Mouse (Mus musculus) intestine, postnatal 0 days (tissue): ENCODE measurements around the gene Dnm3. TPM values are rescaled to one million over a fixed set of nuclear protein-coding genes. Genes with fewer than 3 reads are reported as not detected.
A peak's percentile ranks its signal among the peaks of the same experiment; 100 is the strongest.

Experiments used
- ATAC-seq: fragments of 200-750 bp; cut with Nextera tagmentation; 2 replicates; pipeline ENCODE4 v1.8.0; 2017; ENCODE audit warnings: mild to moderate bottlenecking, moderate TSS enrichment, moderate library complexity
- H3K27ac ChIP-seq: fragments of 300-500 bp; sonication (generic); 2 replicates; pipeline ENCODE4 v1.5.1; 2014; ENCODE audit warnings: mild to moderate bottlenecking, low read depth, low read length, moderate library complexity
- H3K27me3 ChIP-seq: fragments of 300-500 bp; sonication (generic); replicated peaks from 2 replicates; pipeline ENCODE4 v1.6.1; 2014; ENCODE audit warnings: low read length, mixed read lengths; ENCODE audit not compliant: control insufficient read depth, insufficient read depth
- H3K36me3 ChIP-seq: fragments of 300-500 bp; sonication (generic); 2 replicates; pipeline ENCODE4 v1.6.1; 2014; ENCODE audit warnings: mild to moderate bottlenecking, moderate library complexity; ENCODE audit not compliant: control insufficient read depth, insufficient read depth
- H3K4me1 ChIP-seq: fragments of 300-500 bp; sonication (generic); replicated peaks from 2 replicates; pipeline ENCODE4 v1.6.1; 2014; ENCODE audit warnings: antibody characterized with exemption, low read length, mixed read lengths; ENCODE audit not compliant: control insufficient read depth, insufficient read depth
- H3K4me2 ChIP-seq: fragments of 300-500 bp; sonication (generic); replicated peaks from 2 replicates; pipeline ENCODE4 v1.6.1; 2014; ENCODE audit warnings: low read depth, mild to moderate bottlenecking, moderate library complexity
- H3K4me3 ChIP-seq: fragments of 300-500 bp; sonication (generic); 2 replicates; pipeline ENCODE4 v1.5.1; 2014; ENCODE audit warnings: low read depth, low read length
- H3K9ac ChIP-seq: fragments of 300-500 bp; sonication (generic); 2 replicates; pipeline ENCODE4 v1.6.1; 2014; ENCODE audit warnings: mild to moderate bottlenecking, low read depth, low read length
- H3K9me3 ChIP-seq: fragments of 300-500 bp; sonication (generic); 2 replicates; pipeline ENCODE4 v1.6.1; 2016; ENCODE audit warnings: mixed run types; ENCODE audit not compliant: control insufficient read depth
- CTCF ChIP-seq: sonication (generic); IDR thresholded peaks from 2 replicates; pipeline ENCODE4 v1.5.1; 2016; ENCODE audit warnings: low read depth, mild to moderate bottlenecking, control low read depth, antibody characterized with exemption, moderate library complexity
- WGBS: fragments of 180-500 bp; shearing (Covaris S2); extraction: QIAGEN DNeasy Blood & Tissue Kit; methylation state at CpG from one replicate; pipeline ENCODE4 v1.1.7; 2014; 5-methylcytosine and 5-hydroxymethylcytosine counted together
- polyA plus RNA-seq: library from polyadenylated mRNA; unstranded; fragments of >200 nt; fragmentation: Nextera tagmentation; extraction: Ambion mirVana; gene quantifications from 2 replicates; pipeline ENCODE4 v1.2.1, GENCODE M21; 2015

Gene Dnm3
- polyA plus RNA-seq, 1 experiment from 2014 or later: 5.6 TPM

GRCm38 (mm10) chr1:162051710-162052109 lies 426.1 kb downstream of the Dnm3 start:
- H3K9me3 ChIP-seq: no peaks in the 10 kb centered on the region
- H3K27me3 ChIP-seq: no peaks in the 10 kb centered on the region
- TF ChIP-seq CTCF: no peak
- H3K4me2 ChIP-seq: no peak overlapping the region
- no peak overlapping the region for H3K4me3 ChIP-seq
- H3K36me3 ChIP-seq: no peaks in the 10 kb centered on the region
- no peak overlapping the region for H3K27ac ChIP-seq
- WGBS: 91% methylated on average over 4 of the region's 4 CpGs
- no peak for ATAC-seq
- no peak overlapping the region for H3K9ac ChIP-seq
- H3K4me1 ChIP-seq: no peaks in the 10 kb centered on the region

GRCm38 (mm10) chr1:162047673-162048072 lies 430.2 kb downstream of the Dnm3 start:
- ATAC-seq: no peak
- H3K4me1 ChIP-seq: no peaks in the 10 kb centered on the region

GRCm38 (mm10) chr1:162043788-162044717 lies 433.8 kb downstream of the Dnm3 start:
- H3K9me3 ChIP-seq: no peaks in the 10 kb centered on the region
- no peak overlapping the region for H3K4me3 ChIP-seq
- H3K4me2 ChIP-seq: no peak overlapping the region
- ATAC-seq: no peak
- no peak for TF ChIP-seq CTCF
- no peaks in the 10 kb centered on the region for H3K36me3 ChIP-seq
- H3K27me3 ChIP-seq: no peaks in the 10 kb centered on the region
- WGBS: 61% methylated on average over 8 of the region's 8 CpGs
- H3K4me1 ChIP-seq: no peaks in the 10 kb centered on the region; the same call in none of the 2 replicates
- no peak overlapping the region for H3K27ac ChIP-seq
- no peak overlapping the region for H3K9ac ChIP-seq

More at GRCm38 (mm10) chr1:162047673-162048072, 430.2 kb downstream of the Dnm3 start:
- WGBS: 86% methylated on average over 7 of the region's 7 CpGs
- Histone ChIP-seq H3K36me3 (no peaks in the 10 kb centered on the region), H3K4me3 (no peak overlapping the region), H3K9ac (no peak overlapping the region), H3K27me3 (no peaks in the 10 kb centered on the region), H3K4me2 (no peak overlapping the region), H3K27ac (no peak overlapping the region), H3K9me3 (no peaks in the 10 kb centered on the region)
- no peak for TF ChIP-seq CTCF

GRCm38 (mm10) chr1:162043216-162043615 lies 434.6 kb downstream of the Dnm3 start:
- H3K27me3 ChIP-seq: no peaks in the 10 kb centered on the region
- TF ChIP-seq CTCF: no peak
- no peak overlapping the region for H3K27ac ChIP-seq
- no peak overlapping the region for H3K4me3 ChIP-seq
- no peak overlapping the region for H3K4me2 ChIP-seq
- no peaks in the 10 kb centered on the region for H3K36me3 ChIP-seq
- ATAC-seq: no peak
- 75% methylated on average over 1 of the region's 1 CpGs for WGBS
- H3K9me3 ChIP-seq: no peaks in the 10 kb centered on the region
- peaks cover 4% of the 10 kb centered on the region for H3K4me1 ChIP-seq
- H3K9ac ChIP-seq: no peak overlapping the region

GRCm38 (mm10) chr1:162042384-162042783 lies 435.4 kb downstream of the Dnm3 start:
- H3K27me3 ChIP-seq: no peaks in the 10 kb centered on the region
- no peak overlapping the region for H3K4me3 ChIP-seq
- H3K27ac ChIP-seq: no peak overlapping the region
- ATAC-seq: no peak
- TF ChIP-seq CTCF: no peak
- 93% methylated on average over 5 of the region's 5 CpGs for WGBS
- H3K4me2 ChIP-seq: no peak overlapping the region
- H3K36me3 ChIP-seq: no peaks in the 10 kb centered on the region
- no peaks in the 10 kb centered on the region for H3K9me3 ChIP-seq
- H3K9ac ChIP-seq: no peak overlapping the region
- peaks cover 12% of the 10 kb centered on the region for H3K4me1 ChIP-seq

GRCm38 (mm10) chr1:162040490-162041274 lies 437.2 kb downstream of the Dnm3 start:
- no peaks in the 10 kb centered on the region for H3K9me3 ChIP-seq
- H3K27me3 ChIP-seq: no peaks in the 10 kb centered on the region
- no peaks in the 10 kb centered on the region for H3K36me3 ChIP-seq
- no peak for TF ChIP-seq CTCF
- peaks cover 18% of the 10 kb centered on the region for H3K4me1 ChIP-seq
- 56% methylated on average over 6 of the region's 6 CpGs for WGBS
- peak; percentile 70 for ATAC-seq
- H3K4me2 ChIP-seq: no peak overlapping the region
- no peak overlapping the region for H3K9ac ChIP-seq
- H3K4me3 ChIP-seq: no peak overlapping the region
- no peak overlapping the region for H3K27ac ChIP-seq
